Mouse (Mus musculus): ENCODE data around the gene Cyp46a1. TPM values are rescaled to one million over a fixed set of nuclear protein-coding genes. Genes with fewer than 3 reads are reported as not detected.

Cyp46a1 gene
- total RNA-seq, 1 experiment from 2014 or later, result 1.7 TPM

DNA sequence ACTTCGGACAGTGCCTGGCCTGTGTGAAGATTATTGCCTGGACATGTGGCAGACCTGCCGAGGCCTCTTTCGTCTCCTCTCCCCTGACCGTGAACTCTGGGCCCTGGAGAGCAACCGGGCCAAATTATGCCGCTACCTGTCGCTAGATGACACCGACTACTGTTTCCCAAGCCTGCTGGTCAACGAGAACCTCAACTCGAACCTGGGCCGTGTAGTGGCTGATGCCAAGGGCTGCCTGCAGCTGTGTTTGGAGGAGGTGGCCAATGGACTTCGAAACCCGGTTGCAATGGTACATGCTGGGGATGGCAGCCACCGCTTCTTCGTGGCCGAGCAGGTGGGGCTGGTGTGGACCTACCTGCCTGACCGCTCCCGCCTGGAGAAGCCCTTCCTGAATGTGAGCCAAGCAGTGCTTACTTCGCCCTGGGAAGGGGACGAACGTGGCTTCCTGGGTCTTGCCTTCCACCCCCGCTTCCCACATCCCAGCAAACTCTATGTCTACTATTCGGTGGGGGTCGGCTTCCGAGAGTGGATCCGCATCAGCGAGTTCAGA is 22.4 kb upstream of the Cyp46a1 start:
- no peak for DNase-seq

DNA sequence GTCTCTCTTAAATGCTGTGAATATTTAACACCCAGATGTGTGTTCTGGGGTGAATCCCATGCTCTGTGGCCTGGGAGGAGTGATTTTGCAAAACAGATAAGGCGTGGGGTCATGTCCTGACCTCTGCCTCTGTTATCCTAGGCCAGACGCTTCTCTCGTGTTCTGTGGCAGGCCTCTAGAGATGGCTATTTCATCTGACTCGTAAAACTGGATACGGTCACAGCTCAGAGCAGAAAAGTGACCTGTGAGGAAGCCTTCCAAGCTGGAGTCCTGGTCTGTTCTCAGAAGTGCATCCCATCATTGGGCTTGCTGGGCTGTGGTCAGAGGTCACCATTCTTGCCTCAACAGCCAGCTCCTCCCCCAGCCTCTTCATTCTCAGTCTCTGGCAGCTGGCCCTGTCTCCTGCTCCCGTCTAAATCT is 21.7 kb upstream of the Cyp46a1 start:
- no peak for DNase-seq

DNA sequence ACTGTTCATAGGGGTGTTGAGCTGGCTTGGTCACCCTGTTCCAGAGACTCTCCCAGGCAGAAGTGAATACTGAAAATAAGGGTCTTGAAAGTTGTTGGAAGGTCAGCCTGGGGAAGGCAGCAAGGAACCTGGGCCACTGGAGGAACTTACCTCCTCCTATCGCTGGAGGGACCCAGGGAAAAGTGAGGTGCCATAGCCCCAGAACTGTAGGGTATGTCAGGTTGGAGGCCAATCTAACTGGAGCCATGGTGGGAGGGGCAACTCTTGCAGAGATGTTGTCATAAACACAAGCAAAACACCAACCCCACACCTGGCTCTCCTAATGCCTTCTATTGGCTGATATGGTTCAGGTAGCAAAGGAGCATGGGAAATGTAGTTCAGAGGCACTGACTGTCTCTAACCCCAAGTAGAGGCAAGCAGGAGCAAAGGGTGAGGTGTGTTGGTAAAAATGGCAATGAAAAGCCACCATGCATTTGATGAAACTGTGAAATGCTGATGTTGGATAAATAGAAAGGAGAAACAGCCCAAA is 20.9 kb upstream of the Cyp46a1 start:
- DNase-seq, result no peak

DNA sequence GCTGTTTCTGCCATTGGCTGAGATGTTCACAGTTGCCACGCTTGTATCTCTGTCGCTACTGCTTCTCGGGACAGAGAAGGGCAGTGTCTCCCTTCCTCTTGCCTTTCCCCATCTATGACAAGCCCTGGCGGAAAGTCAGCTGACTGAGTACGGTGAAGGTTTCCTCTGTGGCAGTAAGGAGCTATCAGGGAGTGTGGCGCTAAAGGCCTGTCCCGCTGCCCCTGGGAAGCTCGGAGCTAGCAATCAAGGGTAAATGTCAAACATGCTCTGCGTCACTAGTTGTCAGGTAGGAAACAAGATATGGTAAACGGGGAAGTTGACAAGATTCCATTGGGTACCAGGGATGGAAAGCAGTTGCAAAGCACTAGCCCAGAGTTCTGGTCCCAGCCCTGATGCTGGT is 18.4 kb upstream of the Cyp46a1 start:
- DNase-seq, result no peak

DNA sequence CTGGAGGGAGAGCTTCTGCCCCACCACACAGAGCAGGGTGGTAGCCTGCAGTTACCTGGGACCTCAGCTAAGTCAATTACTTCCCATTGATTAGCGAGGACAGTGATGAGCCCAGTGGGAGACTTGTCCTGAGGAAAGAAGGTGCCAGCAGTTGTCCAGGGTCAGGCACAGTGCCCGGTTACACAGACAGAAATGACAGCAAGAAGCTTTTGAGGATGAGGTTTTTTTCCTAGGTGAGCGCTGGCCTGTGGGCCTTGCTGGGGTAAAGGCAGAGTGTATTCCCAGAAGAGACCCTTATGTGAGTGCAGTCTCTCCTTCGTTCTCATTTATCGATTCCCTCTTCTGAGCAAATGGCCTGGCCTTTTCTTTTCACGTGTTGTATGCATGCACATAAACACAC is 17.5 kb upstream of the Cyp46a1 start:
- no peak for DNase-seq

DNA sequence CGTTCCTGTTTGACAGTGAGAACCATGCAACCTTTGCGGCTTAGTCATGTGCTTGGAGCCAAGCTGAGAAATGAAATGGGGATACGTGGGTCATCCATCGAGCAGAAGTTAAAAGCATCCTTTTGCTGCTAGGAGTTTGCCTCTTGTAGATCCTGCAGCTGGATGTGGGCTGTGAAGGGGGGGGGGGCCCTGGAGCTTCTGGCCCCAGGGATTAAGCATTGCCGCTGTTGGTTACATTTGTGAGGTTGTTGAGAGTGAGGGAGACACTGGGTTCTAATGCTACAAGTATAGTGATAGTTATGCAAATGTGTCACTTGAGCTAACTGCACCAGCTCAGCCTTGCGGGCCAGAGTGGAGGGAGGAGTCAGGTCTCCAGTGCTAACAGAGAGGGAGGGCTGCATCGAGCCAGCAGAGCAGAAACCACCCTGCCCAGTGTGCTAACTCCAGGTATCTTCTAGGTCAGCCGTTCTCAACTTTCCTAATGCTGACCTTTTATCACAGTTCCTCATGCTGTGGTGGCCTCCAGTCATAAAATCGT is 16.9 kb upstream of the Cyp46a1 start:
- no peak for DNase-seq

DNA sequence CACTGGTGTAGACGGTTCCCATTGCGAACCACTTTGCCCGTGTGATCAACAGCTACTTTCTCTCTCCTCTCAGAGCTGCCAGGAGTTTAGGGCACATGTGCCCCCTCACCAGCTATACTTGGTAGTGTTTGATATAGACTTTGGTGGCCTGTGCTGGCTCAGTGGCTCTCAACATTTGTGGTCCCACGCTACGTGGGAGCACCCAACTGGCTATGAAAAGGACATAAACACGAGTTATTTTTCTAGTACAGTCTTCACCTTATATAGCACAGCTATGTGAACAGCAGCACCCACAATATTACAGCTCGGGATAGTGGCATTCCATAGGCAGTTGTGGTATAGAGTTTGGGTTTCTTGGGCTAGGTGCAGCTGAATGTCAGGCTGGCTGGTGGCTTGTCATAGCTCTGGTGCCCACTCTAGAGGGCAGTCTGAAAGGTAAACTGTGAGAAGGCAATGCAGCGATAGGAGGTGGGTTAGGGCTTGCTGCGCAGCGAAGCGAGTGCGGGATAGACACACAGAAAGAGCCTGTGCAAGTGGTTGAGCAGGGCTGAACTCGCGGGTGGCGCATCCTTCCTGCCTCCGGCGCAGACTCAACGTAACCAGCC is 16.3 kb upstream of the Cyp46a1 start:
- DNase-seq, result no peak

DNA sequence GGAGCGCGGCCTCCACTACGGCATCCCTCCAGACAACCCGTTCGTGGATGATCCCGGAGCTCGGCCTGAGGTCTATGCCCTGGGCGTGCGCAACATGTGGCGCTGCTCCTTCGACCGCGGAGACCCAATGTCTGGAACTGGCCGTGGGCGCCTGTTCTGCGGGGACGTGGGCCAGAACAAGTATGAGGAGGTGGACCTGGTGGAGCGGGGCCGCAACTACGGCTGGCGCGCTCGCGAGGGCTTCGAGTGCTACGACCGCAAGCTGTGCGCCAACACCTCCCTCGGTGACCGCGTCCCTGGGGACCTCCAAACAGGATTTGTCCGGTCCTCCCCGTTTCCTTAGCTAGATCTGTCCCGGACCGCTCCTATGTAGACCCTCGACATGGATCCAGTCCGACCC is 15.7 kb upstream of the Cyp46a1 start:
- DNase-seq, result no peak

DNA sequence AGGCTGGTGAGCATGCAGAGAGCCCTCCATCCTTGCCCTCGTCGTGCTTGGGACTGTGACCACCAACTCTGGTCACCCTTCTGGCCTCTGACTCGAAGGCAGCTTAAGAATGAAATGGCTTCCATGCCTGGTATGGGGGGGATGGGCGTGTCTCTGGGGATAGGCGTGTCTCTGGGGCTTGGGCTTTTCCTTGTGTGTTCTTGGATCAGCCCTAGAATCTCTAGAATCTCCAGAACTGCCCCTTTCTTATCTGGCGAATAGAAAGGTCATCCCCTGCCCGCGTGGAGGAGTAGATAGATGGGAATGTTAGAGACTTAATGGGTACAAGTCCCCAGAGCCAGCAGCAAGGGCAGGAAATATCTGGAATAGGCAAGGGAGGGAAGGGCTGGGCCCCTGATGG is 14.1 kb upstream of the Cyp46a1 start:
- DNase-seq, result no peak

DNA sequence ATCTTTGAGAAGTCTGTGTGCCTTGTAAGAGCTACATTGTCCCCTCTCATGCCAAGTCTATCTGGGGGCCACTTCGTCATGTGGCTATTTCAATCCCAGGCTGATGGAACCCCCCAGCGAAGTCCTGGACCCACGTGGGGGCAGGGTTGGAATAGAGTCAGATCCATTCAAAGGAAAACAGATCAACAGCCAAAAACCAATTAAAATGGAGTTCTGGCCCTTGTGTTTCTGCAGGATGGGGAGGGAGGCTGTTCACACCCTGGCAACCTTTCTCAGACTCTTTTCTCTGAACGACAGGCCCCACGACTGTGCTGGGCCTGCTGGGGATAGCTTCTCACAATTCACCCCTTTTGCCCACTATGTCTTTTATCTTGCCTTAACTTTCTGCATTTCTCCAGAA is 7.8 kb upstream of the Cyp46a1 start:
- no peak for DNase-seq

DNA sequence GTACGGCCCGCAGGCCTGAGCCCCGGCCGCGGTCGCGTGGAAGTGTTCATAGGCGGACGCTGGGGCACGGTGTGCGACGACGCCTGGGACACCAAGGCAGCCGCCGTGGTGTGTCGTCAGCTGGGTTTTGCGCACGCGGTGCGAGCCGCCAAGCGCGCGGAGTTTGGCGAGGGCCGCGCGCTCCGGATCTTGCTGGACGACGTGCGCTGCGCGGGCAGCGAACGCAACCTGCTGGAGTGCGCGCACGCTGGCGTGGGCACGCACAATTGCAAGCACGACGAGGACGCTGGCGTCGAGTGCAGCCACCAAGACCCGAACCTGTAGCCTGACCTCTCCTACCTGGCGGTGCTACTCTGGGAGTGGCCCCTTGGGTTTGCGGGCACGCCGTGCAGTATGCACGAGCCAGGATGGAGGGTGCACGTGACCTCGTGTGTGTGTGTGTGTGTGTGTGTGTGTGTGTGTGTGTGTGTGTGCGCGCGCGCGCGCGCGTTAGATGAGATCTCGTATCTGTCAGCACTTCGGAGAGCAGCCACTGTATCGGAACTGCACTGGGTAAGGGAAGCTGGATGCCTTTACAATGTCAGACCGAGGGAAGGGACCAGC is 6.2 kb upstream of the Cyp46a1 start:
- DNase-seq, result peak; percentile 75

DNA sequence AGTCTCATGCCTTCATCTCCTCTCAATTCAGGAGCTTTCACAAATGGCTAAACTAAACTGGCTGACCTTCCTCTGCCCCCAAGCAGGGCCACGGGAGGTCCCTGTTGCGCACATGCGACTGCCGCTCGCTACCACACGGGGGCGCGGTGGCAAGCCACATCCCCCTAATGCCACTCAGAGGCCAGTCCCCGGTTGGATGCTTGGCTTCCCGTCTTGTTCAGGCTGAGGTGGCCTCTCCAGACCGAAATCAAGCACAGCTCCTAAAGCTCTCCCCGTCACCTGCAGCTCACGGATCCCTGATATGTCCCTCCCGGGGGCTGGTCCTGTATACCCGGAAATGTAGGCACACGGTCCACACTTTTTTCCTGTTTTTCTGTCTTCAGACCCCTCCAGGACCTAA is 1.1 kb upstream of the Cyp46a1 start:
- DNase-seq, result peak; percentile 93

DNA sequence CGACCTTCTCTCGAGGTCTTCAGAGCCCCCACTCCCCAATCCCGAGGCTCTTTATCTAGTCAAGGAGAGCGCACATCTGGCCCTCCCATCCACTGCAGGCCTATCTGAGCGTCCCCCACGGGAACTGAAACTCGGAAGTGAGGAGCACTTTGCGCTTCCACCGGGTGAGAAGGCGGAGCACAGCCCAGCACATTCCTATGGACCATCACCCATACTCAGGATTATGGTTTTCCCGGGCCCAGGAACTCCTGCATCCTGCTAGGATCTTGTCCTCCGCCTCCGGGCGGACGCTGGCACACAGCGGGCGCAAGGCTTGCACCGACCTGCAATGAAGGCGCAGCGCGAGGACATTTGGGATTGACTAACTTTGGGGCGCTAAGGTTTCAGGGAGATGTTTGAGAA is 699 bp upstream of the Cyp46a1 start:
- DNase-seq, result no peak

DNA sequence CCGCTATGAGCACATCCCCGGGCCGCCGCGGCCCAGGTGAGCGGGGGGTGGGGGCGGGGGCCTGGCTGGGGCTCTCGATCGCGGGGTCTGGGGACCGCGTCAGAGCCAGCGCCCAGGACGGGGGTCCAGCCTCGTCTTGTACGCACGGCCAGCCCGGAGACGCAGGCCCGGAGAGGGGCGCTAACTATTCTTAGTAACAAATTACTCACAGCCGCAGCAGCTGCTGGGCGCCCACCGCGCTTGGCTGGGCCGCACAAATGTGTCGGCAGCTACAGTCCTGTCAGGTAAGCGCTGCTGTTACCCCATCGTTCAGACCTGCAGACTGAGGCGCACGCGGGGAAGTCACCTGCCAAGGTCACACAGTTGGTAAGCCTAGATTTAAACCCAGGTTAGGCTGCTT is 348 bp downstream of the Cyp46a1 start:
- DNase-seq, result peak; percentile 28

DNA sequence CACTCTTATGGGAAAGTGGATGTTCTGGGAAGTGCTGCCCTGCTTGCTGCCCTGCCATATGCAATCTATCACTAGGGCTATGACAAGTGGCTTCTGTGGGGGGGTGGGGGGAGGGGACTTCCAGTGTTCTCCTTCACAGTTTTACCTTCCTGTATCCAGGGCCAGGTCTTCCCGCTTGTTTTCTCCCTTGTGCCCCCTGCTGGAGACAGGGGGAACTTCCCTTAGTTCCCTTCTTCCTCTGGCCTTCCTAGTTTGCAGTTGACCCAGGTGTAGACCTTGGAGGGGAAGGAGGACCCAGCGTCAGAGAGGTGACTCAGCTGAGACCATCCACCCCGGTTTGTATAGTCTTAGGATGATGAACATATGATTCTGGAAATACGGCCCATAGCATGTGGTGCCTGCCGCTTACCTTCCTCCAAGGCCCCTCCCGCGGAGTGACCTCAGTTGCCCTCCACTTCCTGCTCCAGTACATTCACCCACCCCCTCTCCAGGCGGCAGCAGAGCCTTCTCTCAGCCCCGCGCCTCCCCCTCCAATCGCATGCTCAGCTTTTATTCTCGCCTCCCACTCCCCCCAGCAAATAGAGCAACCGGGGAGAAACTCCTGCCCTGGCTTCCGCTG is 4.5 kb downstream of the Cyp46a1 start:
- peak; percentile 61 for DNase-seq

DNA sequence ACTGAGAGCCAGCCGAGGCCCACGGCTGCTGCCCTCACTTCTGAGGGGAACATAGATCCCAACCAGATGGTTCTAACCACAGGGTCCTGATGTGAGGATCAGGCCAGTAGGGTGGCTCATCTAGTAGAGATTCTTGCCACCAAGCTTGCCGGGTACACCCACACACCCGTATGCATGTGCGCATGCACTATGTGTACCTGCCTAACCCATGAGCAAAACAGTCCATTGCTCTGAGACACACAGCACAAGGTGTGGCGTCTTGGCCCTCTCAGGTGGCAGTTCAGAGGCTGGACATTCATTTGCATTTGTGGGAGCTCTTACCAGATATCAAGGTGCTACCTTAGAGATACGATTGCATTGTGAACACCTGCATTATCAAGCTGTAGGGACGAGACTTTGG is 14.0 kb downstream of the Cyp46a1 start:
- DNase-seq, result no peak

DNA sequence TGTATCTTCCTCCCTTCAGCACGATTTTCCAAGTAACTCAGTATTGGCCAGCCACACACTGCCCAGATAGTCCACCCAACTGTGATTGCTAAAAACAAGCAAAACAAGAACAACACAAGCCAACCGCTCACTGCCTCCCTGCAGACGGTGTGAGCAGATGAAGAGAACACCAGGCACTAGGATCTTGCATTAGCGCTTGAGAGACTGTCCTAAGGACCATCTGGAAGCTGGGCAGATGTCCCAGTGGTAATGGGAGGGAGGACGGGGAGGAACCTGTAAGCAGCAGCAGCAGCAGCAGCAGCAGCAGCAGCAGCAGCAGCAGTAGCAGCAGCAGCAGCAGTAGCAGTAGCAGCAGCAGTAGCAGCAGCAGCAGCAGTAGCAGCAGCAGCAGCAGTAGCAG is 14.8 kb downstream of the Cyp46a1 start:
- DNase-seq, result no peak

DNA sequence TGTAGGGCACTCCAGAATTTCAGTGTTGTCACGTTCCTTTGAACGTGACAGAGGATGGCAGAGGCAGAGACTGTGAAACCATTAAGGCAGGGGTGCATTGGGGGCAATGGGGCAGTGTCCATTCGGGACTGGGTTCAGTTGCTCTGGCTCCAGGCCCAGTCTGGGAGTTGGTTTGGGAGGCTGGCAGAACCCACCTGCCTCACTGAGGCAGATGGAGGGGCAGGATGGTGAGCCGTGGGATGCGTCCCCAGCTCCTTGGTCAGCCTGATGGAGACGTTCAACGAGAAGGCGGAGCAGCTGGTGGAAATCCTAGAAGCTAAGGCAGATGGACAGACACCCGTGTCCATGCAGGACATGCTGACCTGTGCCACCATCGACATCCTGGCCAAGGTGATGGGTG is 16.8 kb downstream of the Cyp46a1 start:
- no peak for DNase-seq

DNA sequence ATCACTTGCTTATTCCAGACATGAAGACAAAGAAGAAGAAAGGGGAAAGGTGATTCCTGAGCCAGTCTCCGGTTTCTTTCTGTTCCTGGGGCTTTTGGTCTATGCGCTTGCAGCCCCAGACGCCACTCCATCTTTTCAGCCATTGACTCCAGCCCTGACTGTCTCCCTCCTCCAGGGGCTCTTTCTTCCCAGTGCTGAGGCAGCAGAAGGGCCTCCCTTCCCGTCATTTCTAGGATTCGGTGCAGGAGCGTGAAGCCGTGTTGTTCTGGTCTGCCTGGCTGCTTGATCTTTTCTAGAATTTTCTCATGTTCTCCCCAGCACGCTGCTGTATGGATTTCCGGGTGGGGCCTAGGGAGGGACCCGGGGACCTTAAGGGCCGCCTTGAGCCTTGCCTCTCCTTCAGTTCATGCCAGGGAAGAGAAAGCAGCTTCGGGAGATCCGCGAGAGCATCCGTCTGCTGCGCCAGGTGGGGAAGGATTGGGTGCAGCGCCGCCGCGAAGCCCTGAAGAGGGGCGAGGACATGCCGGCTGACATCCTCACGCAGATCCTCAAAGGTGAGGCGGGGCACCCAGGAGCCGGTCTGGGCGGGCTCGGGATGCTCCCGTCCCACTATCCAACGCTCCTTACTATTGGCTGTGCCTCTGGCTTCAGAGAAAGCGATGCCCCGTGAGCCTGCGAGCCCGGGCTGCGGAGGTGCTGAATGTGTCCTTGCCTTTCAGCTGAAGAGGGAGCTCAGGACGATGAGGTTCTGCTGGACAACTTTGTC is 18.4 kb downstream of the Cyp46a1 start:
- DNase-seq, result peak; percentile 25

DNA sequence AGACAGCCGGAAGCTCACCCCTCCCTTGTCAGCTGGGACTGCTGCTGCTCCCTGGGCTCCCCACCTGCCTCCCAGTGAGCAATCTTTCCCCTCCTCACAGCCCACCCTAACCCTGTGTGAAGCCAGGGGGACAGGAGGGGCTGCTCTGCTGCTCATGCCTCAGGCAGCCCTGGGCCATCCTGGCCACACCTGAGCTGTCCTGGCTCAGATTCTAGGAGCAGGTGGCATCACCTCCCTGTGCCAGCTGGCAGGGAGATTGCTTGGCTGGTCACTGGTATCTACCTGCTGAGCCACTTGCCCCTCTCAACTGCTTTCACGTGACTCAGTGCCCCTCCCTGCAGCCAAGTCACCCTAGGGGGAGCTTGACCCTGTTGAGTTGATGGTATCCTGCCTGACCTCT is 20.1 kb downstream of the Cyp46a1 start:
- no peak for DNase-seq

DNA sequence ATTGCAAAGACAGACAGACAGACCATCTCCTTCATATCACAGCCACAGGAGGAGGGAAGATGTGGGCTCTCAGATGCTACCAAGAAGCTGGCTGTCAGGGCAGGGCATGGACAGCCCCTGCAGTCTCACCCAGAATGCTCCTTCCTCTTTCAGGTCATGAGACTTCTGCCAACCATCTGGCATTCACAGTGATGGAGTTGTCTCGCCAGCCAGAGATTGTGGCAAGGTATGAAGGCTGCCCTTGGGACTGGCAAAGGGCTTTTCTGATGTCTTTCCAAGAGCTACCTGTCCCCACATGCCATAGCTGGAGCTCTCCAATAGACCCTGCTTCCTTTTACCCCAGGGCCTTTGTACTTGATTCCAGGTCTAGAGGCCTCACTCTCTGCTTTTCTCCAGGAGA is 21.1 kb downstream of the Cyp46a1 start:
- DNase-seq, result no peak

DNA sequence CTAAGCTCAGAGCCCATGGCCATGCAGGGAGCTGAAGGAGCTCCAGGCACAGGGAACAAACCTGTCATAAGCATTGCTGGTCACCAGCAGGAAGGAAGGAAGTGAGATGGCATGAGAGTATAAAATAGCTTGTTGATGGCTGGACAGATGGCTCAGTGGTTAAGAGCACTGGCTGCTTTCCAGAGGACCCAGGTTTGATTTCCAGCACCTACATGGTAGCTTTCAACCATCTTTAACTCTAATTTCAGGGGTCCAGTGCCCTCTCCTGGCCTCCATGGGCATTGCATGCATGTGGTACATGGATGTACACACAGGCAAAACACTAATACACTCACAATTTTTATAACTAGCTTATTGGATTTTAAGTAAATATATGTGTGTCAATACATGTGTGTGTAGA is 21.8 kb downstream of the Cyp46a1 start:
- DNase-seq, result no peak

DNA sequence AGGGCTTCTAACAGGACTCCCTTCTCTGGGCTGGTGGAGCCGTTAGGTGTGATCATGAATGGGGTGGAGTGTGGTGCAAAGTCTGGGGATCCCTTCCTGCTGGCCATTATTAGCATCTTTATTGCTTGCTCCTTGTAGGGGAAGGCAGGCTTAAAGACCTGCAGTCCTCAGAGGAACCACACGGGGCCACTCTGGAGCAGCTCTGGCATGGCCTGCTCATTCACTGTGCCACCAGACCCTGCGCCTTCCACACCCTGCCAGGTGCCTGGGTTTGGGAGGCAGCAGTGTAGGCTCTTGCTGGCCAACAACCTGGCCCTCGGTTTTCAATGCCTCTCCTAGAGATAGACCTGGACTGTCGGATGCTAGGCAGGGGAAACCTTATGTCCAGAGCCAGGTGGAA is 29.6 kb downstream of the Cyp46a1 start:
- DNase-seq, result peak; percentile 89
